Mouse (Mus musculus) limb, embryonic 12.5 days (tissue): ENCODE measurements around the gene Scfd2. TPM values are rescaled to one million over a fixed set of nuclear protein-coding genes. Genes with fewer than 3 reads are reported as not detected.

Experiments
- ATAC-seq: fragments of 200-750 bp; cut with Nextera tagmentation; 2 replicates; pipeline ENCODE4 v1.8.0; 2017; ENCODE audit warnings: low read depth, moderate TSS enrichment; ENCODE audit not compliant: insufficient number of reproducible peaks, insufficient read depth, low FRiP score, low TSS enrichment
- H3K27ac ChIP-seq: fragments of 300-500 bp; sonication (generic); 2 replicates; pipeline ENCODE4 v1.5.1; 2016; ENCODE audit warnings: mild to moderate bottlenecking, moderate library complexity
- H3K27me3 ChIP-seq: fragments of 300-500 bp; sonication (generic); 2 replicates; pipeline ENCODE4 v1.6.1; 2016; ENCODE audit warnings: mild to moderate bottlenecking, moderate library complexity
- H3K36me3 ChIP-seq: fragments of 300-500 bp; sonication (generic); 2 replicates; pipeline ENCODE4 v1.6.1; 2016; ENCODE audit warnings: mild to moderate bottlenecking, moderate library complexity
- H3K4me1 ChIP-seq: fragments of 300-500 bp; sonication (generic); replicated peaks from 2 replicates; pipeline ENCODE4 v1.6.1; 2016
- H3K4me2 ChIP-seq: fragments of 300-500 bp; sonication (generic); 2 replicates; pipeline ENCODE4 v1.6.1; 2016; ENCODE audit warnings: mild to moderate bottlenecking, moderate library complexity
- H3K4me3 ChIP-seq: fragments of 300-500 bp; sonication (generic); replicated peaks from 2 replicates; pipeline ENCODE4 v1.5.1; 2016; ENCODE audit warnings: mild to moderate bottlenecking
- H3K9ac ChIP-seq: fragments of 300-500 bp; sonication (generic); replicated peaks from 2 replicates; pipeline ENCODE4 v1.6.1; 2016; ENCODE audit warnings: mild to moderate bottlenecking, moderate library complexity
- H3K9me3 ChIP-seq: fragments of 300-500 bp; sonication (generic); 2 replicates; pipeline ENCODE4 v1.6.1; 2016; ENCODE audit warnings: mild to moderate bottlenecking, moderate library complexity
- WGBS: fragments of 180-500 bp; shearing (Covaris S2); methylation state at CpG from one replicate; pipeline ENCODE4 v1.1.7; 2016; 5-methylcytosine and 5-hydroxymethylcytosine counted together
- polyA plus RNA-seq: library from polyadenylated mRNA; unstranded; fragments of >200 nt; fragmentation: Nextera tagmentation; extraction: Ambion mirVana; gene quantifications from 2 replicates; pipeline ENCODE4 v1.2.1, GENCODE M21; 2016

The Scfd2 gene
- polyA plus RNA-seq, 1 experiment from 2014 or later, result 19.1 TPM

- H3K9ac ChIP-seq, result no peak overlapping the region
- 78% methylated on average over 6 of the region's 6 CpGs for WGBS
- H3K4me1 ChIP-seq, result peaks cover 48% of the 10 kb centered on the region
- 0 out of 2 replicates have a peak, but pooled peaks cover 3% of the 10 kb centered on the region for H3K27me3 ChIP-seq
- no peaks in the 10 kb centered on the region for H3K36me3 ChIP-seq
- ATAC-seq, result no peak; the same call in 1 of the 2 replicates
- no peak overlapping the region for H3K27ac ChIP-seq
- no peak overlapping the region for H3K4me3 ChIP-seq
- no peak overlapping the region for H3K4me2 ChIP-seq
- H3K9me3 ChIP-seq, result no peaks in the 10 kb centered on the region
Measured at GRCm38 (mm10) chr5:74455510-74456269, 75.9 kb downstream of the Scfd2 start.

- H3K4me3 ChIP-seq, result no peak overlapping the region
- no peak overlapping the region for H3K27ac ChIP-seq
- 0 out of 2 replicates have a peak, but pooled peaks cover 3% of the 10 kb centered on the region for H3K27me3 ChIP-seq
- no peaks in the 10 kb centered on the region for H3K9me3 ChIP-seq
- WGBS, result 80% methylated on average over 9 of the region's 9 CpGs
- peaks cover 54% of the 10 kb centered on the region for H3K4me1 ChIP-seq
- no peak overlapping the region for H3K9ac ChIP-seq
- ATAC-seq, result no peak
- H3K4me2 ChIP-seq, result no peak overlapping the region
- no peaks in the 10 kb centered on the region for H3K36me3 ChIP-seq
Measured at GRCm38 (mm10) chr5:74455094-74455493, 76.5 kb downstream of the Scfd2 start.

GRCm38 (mm10) chr5:74450977-74451376 is 80.6 kb downstream of the Scfd2 start:
- Histone ChIP-seq H3K9me3 (no peaks in the 10 kb centered on the region), H3K4me1 (peaks cover 74% of the 10 kb centered on the region), H3K27me3 (0 out of 2 replicates have a peak, but pooled peaks cover 3% of the 10 kb centered on the region), H3K36me3 (no peaks in the 10 kb centered on the region), H3K4me2 (no peak overlapping the region), H3K9ac (no peak overlapping the region), H3K27ac (peak overlapping the region; percentile 20; the same call in 1 of the 2 replicates), H3K4me3 (no peak overlapping the region)
- 28% methylated on average over 5 of the region's 5 CpGs for WGBS
- ATAC-seq, result no peak

- ATAC-seq, result peak; percentile 77
- H3K27me3 ChIP-seq, result no peaks in the 10 kb centered on the region
- WGBS, result 23% methylated on average over 10 of the region's 10 CpGs
- H3K9me3 ChIP-seq, result no peaks in the 10 kb centered on the region
- H3K4me1 ChIP-seq, result peaks cover 63% of the 10 kb centered on the region
- H3K9ac ChIP-seq, result no peak overlapping the region
- H3K4me2 ChIP-seq, result peak overlapping the region; percentile 23; the same call in 1 of the 2 replicates
- no peak overlapping the region for H3K4me3 ChIP-seq
- peak overlapping the region; percentile 81 for H3K27ac ChIP-seq
- H3K36me3 ChIP-seq, result no peaks in the 10 kb centered on the region
Measured at GRCm38 (mm10) chr5:74447517-74448334, 83.8 kb downstream of the Scfd2 start.

- Histone ChIP-seq H3K27ac (no peak overlapping the region), H3K9ac (no peak overlapping the region), H3K4me1 (peaks cover 46% of the 10 kb centered on the region), H3K9me3 (no peaks in the 10 kb centered on the region), H3K36me3 (no peaks in the 10 kb centered on the region), H3K27me3 (no peaks in the 10 kb centered on the region), H3K4me2 (no peak overlapping the region), H3K4me3 (no peak overlapping the region)
- WGBS, result 44% methylated on average over 3 of the region's 3 CpGs
- ATAC-seq, result no peak
Measured at GRCm38 (mm10) chr5:74445861-74446260, 85.7 kb downstream of the Scfd2 start.

GRCm38 (mm10) chr5:74438353-74438752 is 93.2 kb downstream of the Scfd2 start:
- Histone ChIP-seq H3K4me1 (peaks cover 16% of the 10 kb centered on the region), H3K4me2 (no peak overlapping the region), H3K9me3 (no peaks in the 10 kb centered on the region), H3K4me3 (no peak overlapping the region), H3K27ac (no peak overlapping the region), H3K27me3 (no peaks in the 10 kb centered on the region), H3K36me3 (no peaks in the 10 kb centered on the region), H3K9ac (no peak overlapping the region)
- whole genome bisulfite sequencing, result 84% methylated on average over 8 of the region's 8 CpGs
- ATAC-seq, result no peak

- peaks cover 31% of the 10 kb centered on the region for H3K4me1 ChIP-seq
- H3K4me3 ChIP-seq, result no peak overlapping the region; the same call in 1 of the 2 replicates
- H3K36me3 ChIP-seq, result no peaks in the 10 kb centered on the region
- no peaks in the 10 kb centered on the region for H3K9me3 ChIP-seq
- H3K4me2 ChIP-seq, result peak overlapping the region; percentile 49
- no peak for ATAC-seq
- H3K27ac ChIP-seq, result peak overlapping the region; percentile 60
- WGBS, result 5% methylated on average over 9 of the region's 9 CpGs
- H3K27me3 ChIP-seq, result no peaks in the 10 kb centered on the region
- no peak overlapping the region for H3K9ac ChIP-seq
Measured at GRCm38 (mm10) chr5:74433580-74434147, 97.9 kb downstream of the Scfd2 start.

GRCm38 (mm10) chr5:74432879-74433539 is 98.5 kb downstream of the Scfd2 start:
- Histone ChIP-seq H3K4me2 (peak overlapping the region; percentile 49), H3K4me3 (peak overlapping the region; percentile 17; the same call in 1 of the 2 replicates), H3K36me3 (no peaks in the 10 kb centered on the region), H3K27ac (peak overlapping the region; percentile 88), H3K9me3 (no peaks in the 10 kb centered on the region), H3K27me3 (no peaks in the 10 kb centered on the region), H3K4me1 (peaks cover 31% of the 10 kb centered on the region), H3K9ac (no peak overlapping the region)
- WGBS, result 11% methylated on average over 14 of the region's 14 CpGs
- peak; percentile 91 for ATAC-seq

GRCm38 (mm10) chr5:74420615-74421132 is 110.9 kb downstream of the Scfd2 start:
- H3K4me2 ChIP-seq, result no peak overlapping the region
- no peaks in the 10 kb centered on the region for H3K27me3 ChIP-seq
- 74% methylated on average over 5 of the region's 5 CpGs for WGBS
- H3K27ac ChIP-seq, result no peak overlapping the region
- no peak overlapping the region for H3K4me3 ChIP-seq
- no peaks in the 10 kb centered on the region for H3K36me3 ChIP-seq
- no peak for ATAC-seq
- H3K9me3 ChIP-seq, result no peaks in the 10 kb centered on the region
- peaks cover 13% of the 10 kb centered on the region for H3K4me1 ChIP-seq
- no peak overlapping the region for H3K9ac ChIP-seq

- no peak for ATAC-seq
- peaks cover 16% of the 10 kb centered on the region for H3K4me1 ChIP-seq
- H3K9me3 ChIP-seq, result no peaks in the 10 kb centered on the region
- no peak overlapping the region for H3K9ac ChIP-seq
- no peaks in the 10 kb centered on the region for H3K36me3 ChIP-seq
- H3K27ac ChIP-seq, result no peak overlapping the region
- WGBS, result 97% methylated on average over 3 of the region's 3 CpGs
- no peak overlapping the region for H3K4me3 ChIP-seq
- H3K27me3 ChIP-seq, result no peaks in the 10 kb centered on the region
- no peak overlapping the region for H3K4me2 ChIP-seq
Measured at GRCm38 (mm10) chr5:74412557-74412956, 119.0 kb downstream of the Scfd2 start.
